Mouse (Mus musculus): ENCODE measurements at regions not wholly inside any gene's neighbourhood (a gene's known extent, or its start where the extent isn't known, plus 50 kb on each side); places are given as distances from the start of the nearest gene placed in this dataset.

DNA sequence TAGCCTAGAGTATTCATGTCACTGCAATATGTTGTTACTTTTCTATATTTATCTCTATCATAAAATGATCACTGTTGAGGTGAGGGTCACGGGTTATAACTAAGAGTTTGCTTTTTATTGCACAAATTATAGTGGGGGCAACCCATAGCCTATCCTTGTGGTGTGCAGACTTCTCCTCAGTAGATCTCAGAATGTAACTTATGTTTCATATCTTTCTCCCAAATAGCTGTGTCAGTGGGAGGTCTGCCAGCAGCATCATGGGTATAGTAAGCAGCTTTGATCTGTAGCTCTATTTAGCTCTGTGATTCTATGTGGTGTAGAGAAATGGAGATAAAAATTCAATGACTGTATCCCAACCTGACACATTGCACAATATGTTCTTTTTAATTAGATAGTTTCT, 641.9 kb downstream of the Dok5 start:
- no peak for ATAC-seq (ENCODE audit: extremely low read depth, insufficient number of reproducible peaks, low FRiP score, low TSS enrichment)
- Histone ChIP-seq H3K27ac (replicated peaks) (no peak overlapping the region), H3K36me3 (no peaks in the 10 kb centered on the region), H3K27me3 (replicated peaks) (no peaks in the 10 kb centered on the region), H3K4me3 (no peak overlapping the region), H3K9ac (no peak overlapping the region), H3K4me2 (no peak overlapping the region), H3K4me1 (peaks cover 10% of the 10 kb centered on the region; the same call in 1 of the 2 replicates), H3K9me3 (no peaks in the 10 kb centered on the region)
- WGBS: 51% methylated on average over 1 of the region's 1 CpGs

DNA sequence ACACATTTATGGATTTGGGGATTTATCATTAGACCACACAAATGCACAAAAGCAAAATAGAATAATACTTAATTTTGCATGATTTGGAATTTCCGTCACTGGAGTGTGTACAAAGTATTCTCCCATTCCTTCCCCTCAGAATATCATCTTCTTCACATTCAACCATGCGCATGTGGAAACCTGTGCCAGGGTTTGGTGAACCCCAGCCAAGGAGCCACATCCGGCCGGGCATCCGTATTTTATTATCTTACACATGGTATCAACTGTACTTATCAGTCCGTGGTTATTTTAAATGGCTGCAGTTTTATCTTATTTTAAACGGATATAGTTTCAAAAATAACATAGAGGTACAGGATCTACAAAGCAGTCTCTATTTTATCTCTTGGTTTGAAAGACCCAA, 641.4 kb downstream of the Dok5 start:
- no peaks in the 10 kb centered on the region for H3K27me3 ChIP-seq (replicated peaks)
- 42% methylated on average over 7 of the region's 7 CpGs for WGBS
- H3K9ac ChIP-seq: no peak overlapping the region
- peaks cover 10% of the 10 kb centered on the region; the same call in 1 of the 2 replicates for H3K4me1 ChIP-seq
- no peak overlapping the region for H3K4me2 ChIP-seq
- no peak overlapping the region for H3K27ac ChIP-seq (replicated peaks)
- H3K4me3 ChIP-seq: no peak overlapping the region
- no peaks in the 10 kb centered on the region for H3K36me3 ChIP-seq
- no peak for ATAC-seq (ENCODE audit: extremely low read depth, insufficient number of reproducible peaks, low FRiP score, low TSS enrichment)
- H3K9me3 ChIP-seq: no peaks in the 10 kb centered on the region

DNA sequence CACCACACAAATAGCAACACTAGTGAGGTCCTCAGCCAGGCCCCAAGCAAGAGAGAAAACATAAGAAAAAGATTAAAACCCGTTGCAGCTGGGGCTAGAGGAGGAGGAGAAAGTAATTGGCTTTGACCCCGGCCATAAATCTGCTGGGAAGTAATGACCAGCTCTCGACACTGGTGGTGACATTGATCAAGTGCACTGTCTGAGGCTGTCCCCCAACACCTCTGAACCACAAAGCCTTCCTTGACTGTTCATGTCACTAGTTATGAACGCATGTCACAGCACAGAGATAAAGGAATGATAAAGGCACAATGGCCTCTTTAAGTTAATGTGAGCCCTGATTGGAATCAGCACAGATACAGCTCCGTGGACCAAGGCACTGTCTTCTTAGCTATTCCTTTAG, 640.1 kb downstream of the Dok5 start:
- Histone ChIP-seq H3K4me2 (no peak overlapping the region), H3K36me3 (no peaks in the 10 kb centered on the region), H3K4me1 (peaks cover 10% of the 10 kb centered on the region; the same call in 1 of the 2 replicates), H3K9ac (no peak overlapping the region), H3K9me3 (no peaks in the 10 kb centered on the region), H3K4me3 (no peak overlapping the region), H3K27me3 (replicated peaks) (no peaks in the 10 kb centered on the region), H3K27ac (replicated peaks) (no peak overlapping the region)
- WGBS: 17% methylated on average over 5 of the region's 5 CpGs
- no peak for ATAC-seq (ENCODE audit: extremely low read depth, insufficient number of reproducible peaks, low FRiP score, low TSS enrichment)

DNA sequence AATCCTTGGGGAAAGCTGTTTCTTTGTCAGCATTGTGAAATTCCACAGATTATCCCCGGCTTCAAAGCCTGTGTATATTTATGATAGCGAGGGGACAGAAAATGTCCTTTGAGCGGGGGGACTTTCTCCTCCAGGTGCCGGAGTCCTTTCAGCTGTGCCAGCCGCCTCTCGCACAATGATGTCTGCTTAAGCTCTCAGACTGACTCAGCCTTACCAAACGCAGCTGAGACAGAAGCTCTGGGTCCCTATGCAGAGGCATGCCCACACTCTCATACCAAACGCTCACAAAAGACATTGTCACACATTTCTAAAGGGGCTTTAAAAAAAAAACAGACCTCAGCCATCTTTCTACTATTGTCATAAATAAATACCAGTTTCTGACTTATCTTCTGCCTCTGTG, 633.9 kb downstream of the Dok5 start:
- Histone ChIP-seq H3K9me3 (peaks cover 7% of the 10 kb centered on the region), H3K4me3 (no peak overlapping the region), H3K27me3 (replicated peaks) (no peaks in the 10 kb centered on the region), H3K27ac (replicated peaks) (no peak overlapping the region), H3K4me1 (no peaks in the 10 kb centered on the region), H3K36me3 (no peaks in the 10 kb centered on the region), H3K9ac (no peak overlapping the region), H3K4me2 (no peak overlapping the region; the same call in 1 of the 2 replicates)
- ATAC-seq (ENCODE audit: extremely low read depth, insufficient number of reproducible peaks, low FRiP score, low TSS enrichment): no peak
- WGBS: 55% methylated on average over 8 of the region's 8 CpGs

DNA sequence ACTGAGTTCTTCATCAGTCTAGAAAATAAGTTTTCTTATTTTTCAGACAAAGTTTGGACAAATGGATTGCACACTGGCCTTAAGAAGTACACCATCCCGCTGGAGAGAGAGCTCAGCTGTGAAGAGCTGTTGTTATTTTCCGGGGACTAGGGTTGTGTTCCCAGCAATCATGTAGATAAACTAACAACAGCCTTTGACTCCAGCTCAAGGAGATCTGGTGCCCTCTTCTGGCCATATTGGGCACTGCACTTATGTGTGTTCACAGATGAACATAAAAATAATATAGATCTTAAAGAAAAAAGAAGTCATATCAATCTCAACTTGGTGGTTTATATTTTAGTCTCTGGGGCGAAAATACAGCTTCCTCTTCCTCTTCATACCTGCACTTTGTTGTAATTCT, 633.0 kb downstream of the Dok5 start:
- H3K27ac ChIP-seq (replicated peaks): no peak overlapping the region
- WGBS: 83% methylated on average over 3 of the region's 3 CpGs

DNA sequence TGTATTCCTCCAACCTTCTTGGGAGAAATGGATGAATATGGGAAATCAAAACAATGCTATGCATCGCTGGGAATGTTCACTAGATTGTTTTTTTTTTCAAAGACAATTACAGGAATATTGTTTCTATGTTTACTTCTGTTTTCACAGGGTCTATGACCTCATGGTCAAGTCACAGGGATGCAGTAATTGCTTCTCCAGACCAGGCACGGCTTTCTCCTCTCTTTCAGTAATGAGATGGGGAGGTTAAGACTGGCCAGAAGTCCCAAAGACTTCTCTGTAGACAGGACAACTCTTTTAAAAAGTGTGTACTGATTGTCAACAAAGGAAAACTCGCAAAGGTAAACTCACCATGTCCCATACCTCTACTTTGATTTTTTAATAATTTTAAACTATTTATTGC, 631.8 kb downstream of the Dok5 start:
- Histone ChIP-seq H3K9me3 (peaks cover 7% of the 10 kb centered on the region), H3K4me1 (no peaks in the 10 kb centered on the region), H3K27ac (replicated peaks) (no peak overlapping the region), H3K36me3 (no peaks in the 10 kb centered on the region), H3K27me3 (replicated peaks) (no peaks in the 10 kb centered on the region), H3K9ac (no peak overlapping the region), H3K4me2 (no peak overlapping the region), H3K4me3 (no peak overlapping the region)
- ATAC-seq (ENCODE audit: extremely low read depth, insufficient number of reproducible peaks, low FRiP score, low TSS enrichment): no peak
- WGBS: 70% methylated on average over 3 of the region's 3 CpGs

More for the DNA sequence above, 633.0 kb downstream of the Dok5 start:
- no peak overlapping the region for H3K9ac ChIP-seq
- no peak for ATAC-seq (ENCODE audit: extremely low read depth, insufficient number of reproducible peaks, low FRiP score, low TSS enrichment)
- H3K4me1 ChIP-seq: no peaks in the 10 kb centered on the region
- no peaks in the 10 kb centered on the region for H3K36me3 ChIP-seq
- no peaks in the 10 kb centered on the region for H3K27me3 ChIP-seq (replicated peaks)
- H3K9me3 ChIP-seq: peaks cover 7% of the 10 kb centered on the region
- no peak overlapping the region for H3K4me3 ChIP-seq
- no peak overlapping the region for H3K4me2 ChIP-seq

DNA sequence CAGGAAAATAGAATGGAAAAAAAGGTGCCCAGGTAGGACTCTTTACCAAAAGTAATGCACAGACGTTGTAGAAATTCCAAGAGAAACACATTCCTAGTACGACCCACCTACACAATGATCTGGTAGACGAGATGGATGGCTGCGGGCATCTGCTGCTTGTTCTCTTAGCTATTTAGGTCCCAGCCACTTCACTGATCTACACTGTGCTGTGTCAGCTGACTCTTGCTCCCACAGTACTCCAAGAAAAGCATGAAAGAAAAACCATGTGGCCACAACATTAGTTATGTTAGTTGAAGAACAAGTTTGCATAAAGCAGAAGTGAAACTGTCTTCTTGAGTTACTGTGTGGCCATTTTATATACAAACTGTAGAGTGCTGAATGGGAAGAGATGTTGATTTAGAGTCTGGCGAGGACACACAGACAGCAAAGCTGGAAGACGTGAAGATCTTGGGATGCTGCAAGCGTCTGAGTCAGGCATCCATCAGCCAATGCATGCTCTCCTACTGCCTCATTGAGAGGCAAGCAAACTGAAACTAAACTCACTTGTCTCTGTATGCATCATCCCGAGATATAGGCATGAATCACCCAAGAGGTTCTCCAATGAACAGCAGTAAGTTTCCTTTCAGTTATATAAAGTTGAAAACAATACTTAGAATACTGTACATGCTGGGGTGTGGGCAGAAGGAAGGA, 626.6 kb downstream of the Dok5 start:
- Histone ChIP-seq H3K4me2 (no peak overlapping the region), H3K36me3 (no peaks in the 10 kb centered on the region), H3K9me3 (no peaks in the 10 kb centered on the region), H3K27ac (replicated peaks) (no peak overlapping the region), H3K4me3 (no peak overlapping the region), H3K9ac (no peak overlapping the region), H3K4me1 (no peaks in the 10 kb centered on the region), H3K27me3 (replicated peaks) (no peaks in the 10 kb centered on the region)
- no peak for ATAC-seq (ENCODE audit: extremely low read depth, insufficient number of reproducible peaks, low FRiP score, low TSS enrichment)
- 68% methylated on average over 8 of the region's 8 CpGs for WGBS

DNA sequence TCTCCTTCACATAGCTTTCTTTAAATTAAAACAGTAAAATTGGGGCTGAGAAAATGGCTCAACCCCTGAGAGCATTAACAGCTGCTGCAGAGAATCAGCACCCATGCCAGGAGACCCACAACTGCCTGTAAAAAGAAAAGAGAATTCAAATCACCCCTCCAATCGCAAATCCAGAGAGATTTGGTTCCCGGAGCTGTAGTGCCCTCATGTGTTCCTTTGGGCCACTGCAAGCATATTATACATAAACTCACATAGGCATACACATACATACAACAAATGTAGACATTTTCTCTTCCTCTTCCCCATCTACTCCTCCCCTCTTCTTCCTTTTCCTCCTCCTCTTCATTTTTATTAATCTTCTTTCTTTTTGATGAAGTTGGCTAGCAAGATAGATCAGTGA, 616.5 kb downstream of the Dok5 start:
- Histone ChIP-seq H3K4me3 (no peak overlapping the region), H3K36me3 (no peaks in the 10 kb centered on the region), H3K27me3 (replicated peaks) (no peaks in the 10 kb centered on the region), H3K4me2 (no peak overlapping the region), H3K27ac (replicated peaks) (no peak overlapping the region), H3K9me3 (peaks cover 8% of the 10 kb centered on the region; the same call in 1 of the 2 replicates), H3K9ac (no peak overlapping the region), H3K4me1 (no peaks in the 10 kb centered on the region)
- WGBS: 75% methylated on average over 2 of the region's 2 CpGs
- no peak for ATAC-seq (ENCODE audit: extremely low read depth, insufficient number of reproducible peaks, low FRiP score, low TSS enrichment)

DNA sequence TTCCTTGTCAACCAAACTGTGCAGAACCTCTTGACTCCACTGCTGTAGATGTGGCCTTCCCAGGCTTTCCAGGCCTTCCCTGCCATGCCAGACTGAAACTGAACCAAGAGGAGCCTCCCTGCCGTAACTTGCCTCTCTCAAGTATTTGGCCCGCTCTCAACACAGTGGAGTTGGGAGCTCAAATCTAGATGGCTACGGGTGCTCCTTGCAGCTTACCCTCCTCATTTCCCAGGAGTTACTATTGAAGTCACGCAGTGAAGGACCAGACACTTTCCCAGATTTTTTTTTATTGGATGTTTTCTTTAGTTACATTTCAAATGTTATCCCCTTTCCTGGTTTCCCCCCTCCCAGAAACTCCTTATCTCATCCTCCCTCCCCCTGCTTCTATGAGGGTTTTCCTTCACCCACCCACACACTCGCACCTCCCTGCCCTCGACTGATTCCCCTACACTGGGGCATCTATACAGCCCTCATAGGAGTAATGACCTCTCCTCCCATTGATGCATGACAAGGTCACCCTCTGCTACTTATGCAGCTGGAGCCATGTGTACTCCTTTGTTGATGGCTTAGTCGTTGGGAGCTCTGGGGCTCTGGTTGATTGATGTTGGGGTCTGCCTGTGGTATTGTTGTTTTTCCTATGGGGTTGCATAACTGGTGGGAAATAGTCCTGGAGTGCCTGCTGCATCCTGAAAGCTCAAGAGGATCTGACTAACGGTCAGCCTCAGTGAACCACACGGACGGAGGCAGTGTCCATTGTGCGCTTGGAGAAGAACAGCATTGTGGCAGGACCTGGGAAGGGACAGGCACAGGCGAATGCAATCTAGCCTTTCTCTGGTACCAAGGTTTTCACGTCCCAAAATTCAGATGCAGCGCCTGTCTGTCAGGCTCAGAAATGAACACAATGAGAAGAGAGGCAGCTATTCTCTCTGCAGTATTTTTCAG, 602.5 kb downstream of the Dok5 start:
- no peak overlapping the region for H3K4me2 ChIP-seq
- H3K9ac ChIP-seq: no peak overlapping the region
- H3K36me3 ChIP-seq: no peaks in the 10 kb centered on the region
- no peaks in the 10 kb centered on the region for H3K4me1 ChIP-seq
- H3K4me3 ChIP-seq: no peak overlapping the region
- 65% methylated on average over 14 of the region's 14 CpGs for WGBS
- H3K9me3 ChIP-seq: peaks cover 3% of the 10 kb centered on the region
- no peak overlapping the region for H3K27ac ChIP-seq (replicated peaks)
- ATAC-seq (ENCODE audit: extremely low read depth, insufficient number of reproducible peaks, low FRiP score, low TSS enrichment): no peak
- H3K27me3 ChIP-seq (replicated peaks): no peaks in the 10 kb centered on the region

DNA sequence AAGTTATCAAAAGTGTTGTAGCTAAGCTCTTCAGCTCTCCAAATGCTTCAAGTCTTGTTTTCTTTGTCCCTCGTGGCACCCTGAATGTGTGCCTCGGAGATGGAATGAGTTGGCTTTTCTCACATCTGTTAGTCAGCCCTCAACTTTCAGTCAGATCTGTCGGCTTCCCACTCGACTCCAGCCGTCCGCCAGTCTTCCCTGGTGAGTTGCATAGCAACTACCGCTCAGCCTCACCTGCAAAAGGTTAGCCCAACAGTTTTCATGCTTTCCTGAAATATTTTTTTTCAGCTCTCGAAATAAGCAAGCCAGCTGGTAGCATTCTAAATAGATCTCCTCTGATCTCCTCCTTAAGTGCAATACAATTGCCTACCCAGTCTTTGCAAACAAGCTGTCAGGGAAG, 601.2 kb downstream of the Dok5 start:
- H3K9me3 ChIP-seq: peaks cover 3% of the 10 kb centered on the region
- no peak for ATAC-seq (ENCODE audit: extremely low read depth, insufficient number of reproducible peaks, low FRiP score, low TSS enrichment)
- no peaks in the 10 kb centered on the region for H3K4me1 ChIP-seq
- no peak overlapping the region for H3K4me2 ChIP-seq
- no peak overlapping the region for H3K4me3 ChIP-seq
- H3K36me3 ChIP-seq: no peaks in the 10 kb centered on the region
- no peak overlapping the region for H3K27ac ChIP-seq (replicated peaks)
- 87% methylated on average over 8 of the region's 8 CpGs for WGBS
- no peaks in the 10 kb centered on the region for H3K27me3 ChIP-seq (replicated peaks)
- no peak overlapping the region for H3K9ac ChIP-seq

DNA sequence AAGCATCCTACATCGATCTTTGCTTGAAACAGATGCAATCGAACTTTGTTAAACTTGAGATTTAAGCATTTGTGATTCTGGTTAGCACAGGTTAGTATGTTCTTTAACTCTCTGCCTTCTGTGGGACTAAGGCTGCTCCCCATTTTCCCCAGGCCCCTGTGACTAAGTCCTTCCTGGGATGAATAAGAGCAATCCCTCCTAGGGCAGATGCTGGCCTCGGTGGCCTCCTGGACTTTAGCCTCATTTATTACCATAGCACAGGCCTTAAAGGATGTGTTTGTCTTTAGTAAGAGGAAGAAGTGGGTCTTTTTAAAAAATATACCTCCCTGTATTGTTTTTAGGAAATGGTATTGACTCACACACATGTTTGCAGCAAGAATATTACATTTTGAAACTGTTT, 599.9 kb downstream of the Dok5 start:
- no peaks in the 10 kb centered on the region for H3K4me1 ChIP-seq
- WGBS: 83% methylated on average over 3 of the region's 3 CpGs
- no peak overlapping the region for H3K4me3 ChIP-seq
- no peak for ATAC-seq (ENCODE audit: extremely low read depth, insufficient number of reproducible peaks, low FRiP score, low TSS enrichment)
- H3K9ac ChIP-seq: no peak overlapping the region
- H3K9me3 ChIP-seq: peaks cover 3% of the 10 kb centered on the region
- no peak overlapping the region for H3K27ac ChIP-seq (replicated peaks)
- no peaks in the 10 kb centered on the region for H3K27me3 ChIP-seq (replicated peaks)
- no peak overlapping the region for H3K4me2 ChIP-seq
- no peaks in the 10 kb centered on the region for H3K36me3 ChIP-seq
